Mouse (Mus musculus): ENCODE measurements around the gene Serpina1b. TPM values are rescaled to one million over a fixed set of nuclear protein-coding genes. Genes with fewer than 3 reads are reported as not detected.
"Not testable (repeated sequence)": the region's sequence is repeated elsewhere in the genome, so short reads cannot be mapped to it uniquely, and the experiment has no call there.

Serpina1b gene
- polyA plus RNA-seq, 1 experiment from 2014 or later: not detected

DNA sequence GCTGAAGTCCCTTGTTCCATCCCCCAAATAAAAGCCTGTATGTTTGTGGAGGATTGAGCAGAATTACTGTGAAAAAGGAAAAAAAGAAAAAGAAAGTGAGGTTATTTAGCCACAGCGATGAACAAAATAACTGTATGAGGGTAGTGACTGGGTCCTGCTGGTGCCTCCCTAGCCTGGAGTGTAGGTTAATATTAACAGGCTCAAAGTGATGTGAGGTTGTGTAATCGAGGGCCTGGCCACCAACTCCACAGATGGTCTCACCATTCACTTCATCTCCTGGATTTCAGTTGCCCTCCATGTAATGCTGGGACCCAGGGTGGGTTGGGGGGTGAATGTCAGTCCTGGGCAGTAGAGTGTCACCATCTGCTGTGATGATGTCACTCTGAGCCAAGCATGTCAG lies 148.4 kb downstream of the Serpina1b start:
- 70% methylated on average over 2 of the region's 2 CpGs for WGBS
- ATAC-seq (ENCODE audit: insufficient number of reproducible peaks, insufficient read depth, low FRiP score, low read depth): no peak

GRCm38 (mm10) chr12:103681169-103681568 lies 149.0 kb downstream of the Serpina1b start:
- Histone ChIP-seq H3K9ac (ENCODE audit: low read length) (no peak overlapping the region), H3K36me3 (ENCODE audit: control insufficient read depth, insufficient read depth, low read length) (no peaks in the 10 kb centered on the region), H3K4me2 (ENCODE audit: low read length) (no peak overlapping the region), H3K27me3 (ENCODE audit: control insufficient read depth, insufficient read depth, low read length) (no peaks in the 10 kb centered on the region), H3K27ac (replicated peaks in 1 of 2; ENCODE audit: control insufficient read depth in 1 of 2, insufficient read depth in 1 of 2, low read depth in 2 of 2, low read length in 2 of 2) (no peak overlapping the region), H3K4me3 (ENCODE audit: control insufficient read depth in 1 of 2, insufficient read depth in 1 of 2, low read depth in 1 of 2, low read length in 2 of 2) (no peak overlapping the region), H3K9me3 (ENCODE audit: control insufficient read depth, low read length) (no peaks in the 10 kb centered on the region), H3K4me1 (ENCODE audit: control insufficient read depth in 2 of 2, insufficient read depth in 2 of 2, low read length in 2 of 2) (peaks cover 0 to 4% of the 10 kb centered on the region in 2 experiments; a peak in 2 of 4 replicates)
- WGBS: 75% methylated on average over 2 of the region's 2 CpGs
- no peak for ATAC-seq (ENCODE audit: insufficient number of reproducible peaks, insufficient read depth, low FRiP score, low read depth)

More for the DNA sequence above, 148.4 kb downstream of the Serpina1b start:
- H3K36me3 ChIP-seq (ENCODE audit: control insufficient read depth, insufficient read depth, low read length): no peaks in the 10 kb centered on the region
- H3K27ac ChIP-seq (replicated peaks in 1 of 2; ENCODE audit: control insufficient read depth in 1 of 2, insufficient read depth in 1 of 2, low read depth in 2 of 2, low read length in 2 of 2): no peak overlapping the region
- no peak overlapping the region for H3K9ac ChIP-seq (ENCODE audit: low read length)
- H3K9me3 ChIP-seq (ENCODE audit: control insufficient read depth, low read length): no peaks in the 10 kb centered on the region
- H3K27me3 ChIP-seq (ENCODE audit: control insufficient read depth, insufficient read depth, low read length): no peaks in the 10 kb centered on the region
- no peaks in the 10 kb centered on the region; a peak in 1 of 4 replicates for H3K4me1 ChIP-seq (ENCODE audit: control insufficient read depth in 2 of 2, insufficient read depth in 2 of 2, low read length in 2 of 2)
- H3K4me3 ChIP-seq (ENCODE audit: control insufficient read depth in 1 of 2, insufficient read depth in 1 of 2, low read depth in 1 of 2, low read length in 2 of 2): no peak overlapping the region
- H3K4me2 ChIP-seq (ENCODE audit: low read length): no peak overlapping the region

DNA sequence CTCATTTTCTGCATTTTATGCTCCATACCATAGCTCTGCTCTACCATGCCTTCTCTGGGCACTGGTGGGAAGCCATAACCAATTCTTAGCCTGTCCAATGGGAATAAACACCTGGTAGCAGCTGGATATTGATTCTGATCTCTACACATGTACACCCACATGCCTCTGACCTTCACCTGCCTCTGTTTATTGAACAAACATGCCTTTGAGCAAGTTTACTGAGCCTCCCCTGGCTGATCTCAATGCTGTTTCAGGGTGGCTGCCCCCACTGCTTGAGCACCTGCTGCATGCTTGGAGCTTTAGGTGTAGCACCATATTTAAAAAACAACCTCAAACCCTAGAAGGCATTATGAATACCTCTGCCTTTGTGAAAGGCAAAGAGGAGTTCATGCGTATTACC lies 150.3 kb downstream of the Serpina1b start:
- not testable (repeated sequence) for H3K27ac ChIP-seq (replicated peaks in 1 of 2; ENCODE audit: control insufficient read depth in 1 of 2, insufficient read depth in 1 of 2, low read depth in 2 of 2, low read length in 2 of 2); H3K4me1 ChIP-seq (ENCODE audit: control insufficient read depth in 2 of 2, insufficient read depth in 2 of 2, low read length in 2 of 2); ATAC-seq (ENCODE audit: insufficient number of reproducible peaks, insufficient read depth, low FRiP score, low read depth); H3K4me2 ChIP-seq (ENCODE audit: low read length); H3K36me3 ChIP-seq (ENCODE audit: control insufficient read depth, insufficient read depth, low read length); H3K27me3 ChIP-seq (ENCODE audit: control insufficient read depth, insufficient read depth, low read length); H3K4me3 ChIP-seq (ENCODE audit: control insufficient read depth in 1 of 2, insufficient read depth in 1 of 2, low read depth in 1 of 2, low read length in 2 of 2); H3K9ac ChIP-seq (ENCODE audit: low read length); H3K9me3 ChIP-seq (ENCODE audit: control insufficient read depth, low read length)
- 100% methylated on average over 1 of the region's 1 CpGs for WGBS

Other genes starting within 250 kb of the Serpina1b start
- gene Serpina10, start 198.9 kb downstream of the Serpina1b start, polyA plus RNA-seq (2014; fragmentation: Nextera tagmentation; extraction: Ambion mirVana): not detected in 2 replicates
- gene Serpina6, start 173.2 kb downstream of the Serpina1b start, polyA plus RNA-seq (2014; fragmentation: Nextera tagmentation; extraction: Ambion mirVana): 0.22 and 0.44 TPM in 2 replicates
- gene Serpina16, start 154.2 kb downstream of the Serpina1b start, polyA plus RNA-seq (2014; fragmentation: Nextera tagmentation; extraction: Ambion mirVana): not detected in 2 replicates
- not detected in 2 replicates for gene Serpina1f, start 134.8 kb downstream of the Serpina1b start, polyA plus RNA-seq (2014; fragmentation: Nextera tagmentation; extraction: Ambion mirVana)
- not detected in 2 replicates for gene Serpina1d, start 56.8 kb downstream of the Serpina1b start, polyA plus RNA-seq (2014; fragmentation: Nextera tagmentation; extraction: Ambion mirVana)
- gene Serpina1a, start 33.2 kb upstream of the Serpina1b start, polyA plus RNA-seq (2014; fragmentation: Nextera tagmentation; extraction: Ambion mirVana): 0.20 and 0.23 TPM in 2 replicates
- not detected in 2 replicates for gene Serpina1c, start 74.5 kb upstream of the Serpina1b start, polyA plus RNA-seq (2014; fragmentation: Nextera tagmentation; extraction: Ambion mirVana)
- gene Serpina1e, start 128.6 kb upstream of the Serpina1b start, polyA plus RNA-seq (2014; fragmentation: Nextera tagmentation; extraction: Ambion mirVana): not detected in 2 replicates
- not detected in 2 replicates for gene Serpina11, start 159.6 kb upstream of the Serpina1b start, polyA plus RNA-seq (2014; fragmentation: Nextera tagmentation; extraction: Ambion mirVana)
- 0.27 and 0.36 TPM in 2 replicates for gene Serpina9, start 183.4 kb upstream of the Serpina1b start, polyA plus RNA-seq (2014; fragmentation: Nextera tagmentation; extraction: Ambion mirVana)
- not detected in 2 replicates for gene Serpina12, start 214.1 kb upstream of the Serpina1b start, polyA plus RNA-seq (2014; fragmentation: Nextera tagmentation; extraction: Ambion mirVana)

Data from heart, embryonic 14.5 days (tissue).